Mouse (Mus musculus) cerebellum, adult 8-10 months (tissue): Measurements from ENCODE around the gene Glce.

ENCODE experiments used
- DNase-seq: peaks from one replicate; pipeline ENCODE4 v3.0.0; 2022

The Glce gene

GRCm38 (mm10) chr9:62122508-62123215 is at the start of gene Glce:
Gene Glce (minus strand): TSS chr9:62122655.
- peak; percentile 99 for DNase-seq

GRCm38 (mm10) chr9:62172239-62172638 is 49.8 kb upstream of the Glce start:
- no peak for DNase-seq

- no peak for DNase-seq
Observed at GRCm38 (mm10) chr9:62170921-62171320, 48.5 kb upstream of the Glce start.

- no peak for DNase-seq
Observed at GRCm38 (mm10) chr9:62166621-62167020, 44.2 kb upstream of the Glce start.

GRCm38 (mm10) chr9:62166186-62166585 is 43.7 kb upstream of the Glce start:
- no peak for DNase-seq

GRCm38 (mm10) chr9:62162889-62163291 is 40.4 kb upstream of the Glce start:
- no peak for DNase-seq

- DNase-seq, result no peak
Observed at GRCm38 (mm10) chr9:62160788-62161187, 38.3 kb upstream of the Glce start.

- DNase-seq, result peak; percentile 59
Observed at GRCm38 (mm10) chr9:62158746-62159145, 36.3 kb upstream of the Glce start.

GRCm38 (mm10) chr9:62155821-62156220 is 33.4 kb upstream of the Glce start:
- no peak for DNase-seq

GRCm38 (mm10) chr9:62155400-62155799 is 32.9 kb upstream of the Glce start:
- DNase-seq, result no peak

- no peak for DNase-seq
Observed at GRCm38 (mm10) chr9:62154956-62155355, 32.5 kb upstream of the Glce start.

GRCm38 (mm10) chr9:62154551-62154950 is 32.1 kb upstream of the Glce start:
- peak; percentile 32 for DNase-seq

- peak; percentile 97 for DNase-seq
Observed at GRCm38 (mm10) chr9:62153263-62153662, 30.8 kb upstream of the Glce start.

- no peak for DNase-seq
Observed at GRCm38 (mm10) chr9:62152506-62152905, 30.1 kb upstream of the Glce start.

GRCm38 (mm10) chr9:62145198-62145597 is 22.7 kb upstream of the Glce start:
- no peak for DNase-seq

- no peak for DNase-seq
Observed at GRCm38 (mm10) chr9:62143428-62143827, 21.0 kb upstream of the Glce start.

- no peak for DNase-seq
Observed at GRCm38 (mm10) chr9:62139027-62139426, 16.6 kb upstream of the Glce start.

GRCm38 (mm10) chr9:62137259-62137658 is 14.8 kb upstream of the Glce start:
- DNase-seq, result no peak

GRCm38 (mm10) chr9:62132005-62132782 is 9.7 kb upstream of the Glce start:
- no peak for DNase-seq

- no peak for DNase-seq
Observed at GRCm38 (mm10) chr9:62130746-62131145, 8.3 kb upstream of the Glce start.

GRCm38 (mm10) chr9:62128056-62128455 is 5.6 kb upstream of the Glce start:
- DNase-seq, result no peak

- peak; percentile 36 for DNase-seq
Observed at GRCm38 (mm10) chr9:62125986-62126575, 3.6 kb upstream of the Glce start.

- DNase-seq, result no peak
Observed at GRCm38 (mm10) chr9:62124266-62124665, 1.8 kb upstream of the Glce start.

- no peak for DNase-seq
Observed at GRCm38 (mm10) chr9:62123496-62123895, 1.0 kb upstream of the Glce start.
